Mouse (Mus musculus): ENCODE measurements around the gene E2f3. TPM values are rescaled to one million over a fixed set of nuclear protein-coding genes. Genes with fewer than 3 reads are reported as not detected.

Gene E2f3
- total and polyA plus RNA-seq, 3 experiments: 15.4 to 15.5 (median 15.5) TPM

- H3K27me3 ChIP-seq (ENCODE audit: insufficient read depth, low read length): peaks cover 23% of the 10 kb centered on the region
- no peaks in the 10 kb centered on the region for H3K36me3 ChIP-seq (replicated peaks)
- ATAC-seq (ENCODE audit: extremely low read depth, insufficient number of reproducible peaks, low FRiP score, poor library complexity, severe bottlenecking): no peak
- H3K4me1 ChIP-seq (ENCODE audit: insufficient read depth, low read depth, low read length): no peaks in the 10 kb centered on the region
- no peak for DNase-seq (ENCODE audit: low spot score)
- H3K4me3 ChIP-seq (ENCODE audit: low read depth, low read length): no peak overlapping the region
- TF ChIP-seq GATA1 (IDR thresholded peaks at IDR 0.05; ENCODE audit: borderline replicate concordance, low read length): no peak
- no peak for TF ChIP-seq GATA2 (IDR thresholded peaks at IDR 0.05; ENCODE audit: borderline replicate concordance, low read depth, low read length)
- TF ChIP-seq POLR2AphosphoS5 (IDR thresholded peaks at IDR 0.05; ENCODE audit: insufficient replicate concordance, low read depth, low read length): no peak
- TF ChIP-seq CTCF (IDR thresholded peaks at IDR 0.05; ENCODE audit: low read depth, low read length): no peak
- no peak for TF ChIP-seq TAL1 (conservative IDR thresholded peaks at IDR 0.05; ENCODE audit: low read depth, low read length)
- no peaks in the 10 kb centered on the region for H3K9me3 ChIP-seq (replicated peaks)
Measured at GRCm38 (mm10) chr13:30003169-30003568, 17.3 kb upstream of the E2f3 start.

GRCm38 (mm10) chr13:30001041-30001440, 15.2 kb upstream of the E2f3 start:
- Histone ChIP-seq H3K9me3 (replicated peaks) (no peaks in the 10 kb centered on the region), H3K27me3 (ENCODE audit: insufficient read depth, low read length) (peaks cover 23% of the 10 kb centered on the region), H3K36me3 (replicated peaks) (no peaks in the 10 kb centered on the region), H3K4me3 (ENCODE audit: low read depth, low read length) (no peak overlapping the region), H3K4me1 (ENCODE audit: insufficient read depth, low read depth, low read length) (no peaks in the 10 kb centered on the region)
- ATAC-seq (ENCODE audit: extremely low read depth, insufficient number of reproducible peaks, low FRiP score, poor library complexity, severe bottlenecking) (no peak), DNase-seq (ENCODE audit: low spot score) (no peak)
- TF ChIP-seq GATA2 (IDR thresholded peaks at IDR 0.05; ENCODE audit: borderline replicate concordance, low read depth, low read length) (no peak), POLR2AphosphoS5 (IDR thresholded peaks at IDR 0.05; ENCODE audit: insufficient replicate concordance, low read depth, low read length) (no peak), GATA1 (IDR thresholded peaks at IDR 0.05; ENCODE audit: borderline replicate concordance, low read length) (no peak), TAL1 (conservative IDR thresholded peaks at IDR 0.05; ENCODE audit: low read depth, low read length) (no peak), CTCF (IDR thresholded peaks at IDR 0.05; ENCODE audit: low read depth, low read length) (no peak)

GRCm38 (mm10) chr13:29987956-29988355, 2.1 kb upstream of the E2f3 start:
- DNase-seq (ENCODE audit: low spot score): no peak

GRCm38 (mm10) chr13:29986756-29987120, 875 bp upstream of the E2f3 start:
- DNase-seq (ENCODE audit: low spot score) (peak; percentile 15), ATAC-seq (ENCODE audit: extremely low read depth, insufficient number of reproducible peaks, low FRiP score, poor library complexity, severe bottlenecking) (no peak)
- peaks cover 4% of the 10 kb centered on the region; the same call in 1 of the 2 replicates for H3K27me3 ChIP-seq (ENCODE audit: insufficient read depth, low read length)
- H3K4me1 ChIP-seq (ENCODE audit: insufficient read depth, low read depth, low read length): peaks cover 20% of the 10 kb centered on the region
- peaks cover 6% of the 10 kb centered on the region for H3K36me3 ChIP-seq (replicated peaks)
- no peaks in the 10 kb centered on the region for H3K9me3 ChIP-seq (replicated peaks)
- TF ChIP-seq GATA2 (IDR thresholded peaks at IDR 0.05; ENCODE audit: borderline replicate concordance, low read depth, low read length) (no peak), CTCF (IDR thresholded peaks at IDR 0.05; ENCODE audit: low read depth, low read length) (no peak), TAL1 (conservative IDR thresholded peaks at IDR 0.05; ENCODE audit: low read depth, low read length) (no peak), GATA1 (IDR thresholded peaks at IDR 0.05; ENCODE audit: borderline replicate concordance, low read length) (no peak), POLR2AphosphoS5 (IDR thresholded peaks at IDR 0.05; ENCODE audit: insufficient replicate concordance, low read depth, low read length) (no peak)
- peak overlapping the region; percentile 94 for H3K4me3 ChIP-seq (ENCODE audit: low read depth, low read length)

More at GRCm38 (mm10) chr13:29987956-29988355, 2.1 kb upstream of the E2f3 start:
- no peak for TF ChIP-seq TAL1 (conservative IDR thresholded peaks at IDR 0.05; ENCODE audit: low read depth, low read length)
- TF ChIP-seq GATA2 (IDR thresholded peaks at IDR 0.05; ENCODE audit: borderline replicate concordance, low read depth, low read length): no peak
- no peak for TF ChIP-seq CTCF (IDR thresholded peaks at IDR 0.05; ENCODE audit: low read depth, low read length)
- no peak for TF ChIP-seq GATA1 (IDR thresholded peaks at IDR 0.05; ENCODE audit: borderline replicate concordance, low read length)
- TF ChIP-seq POLR2AphosphoS5 (IDR thresholded peaks at IDR 0.05; ENCODE audit: insufficient replicate concordance, low read depth, low read length): no peak
- Histone ChIP-seq H3K27me3 (ENCODE audit: insufficient read depth, low read length) (peaks cover 10% of the 10 kb centered on the region; the same call in 1 of the 2 replicates), H3K4me3 (ENCODE audit: low read depth, low read length) (no peak overlapping the region), H3K4me1 (ENCODE audit: insufficient read depth, low read depth, low read length) (peaks cover 13% of the 10 kb centered on the region), H3K9me3 (replicated peaks) (no peaks in the 10 kb centered on the region), H3K36me3 (replicated peaks) (peaks cover 1% of the 10 kb centered on the region)
- ATAC-seq (ENCODE audit: extremely low read depth, insufficient number of reproducible peaks, low FRiP score, poor library complexity, severe bottlenecking): no peak

GRCm38 (mm10) chr13:29985101-29985854, 585 bp downstream of the E2f3 start:
- H3K36me3 ChIP-seq (replicated peaks): peaks cover 20% of the 10 kb centered on the region
- H3K27me3 ChIP-seq (ENCODE audit: insufficient read depth, low read length): no peaks in the 10 kb centered on the region
- no peak for TF ChIP-seq GATA1 (IDR thresholded peaks at IDR 0.05; ENCODE audit: borderline replicate concordance, low read length)
- TF ChIP-seq GATA2 (IDR thresholded peaks at IDR 0.05; ENCODE audit: borderline replicate concordance, low read depth, low read length): no peak
- no peak for TF ChIP-seq TAL1 (conservative IDR thresholded peaks at IDR 0.05; ENCODE audit: low read depth, low read length)
- TF ChIP-seq POLR2AphosphoS5 (IDR thresholded peaks at IDR 0.05; ENCODE audit: insufficient replicate concordance, low read depth, low read length): no peak
- TF ChIP-seq CTCF (IDR thresholded peaks at IDR 0.05; ENCODE audit: low read depth, low read length): no peak
- DNase-seq (ENCODE audit: low spot score): peak; percentile 22
- no peak for ATAC-seq (ENCODE audit: extremely low read depth, insufficient number of reproducible peaks, low FRiP score, poor library complexity, severe bottlenecking)
- peaks cover 30% of the 10 kb centered on the region for H3K4me1 ChIP-seq (ENCODE audit: insufficient read depth, low read depth, low read length)
- H3K4me3 ChIP-seq (ENCODE audit: low read depth, low read length): peak overlapping the region; percentile 94
- H3K9me3 ChIP-seq (replicated peaks): no peaks in the 10 kb centered on the region

- peak overlapping the region; percentile 94 for H3K4me3 ChIP-seq (ENCODE audit: low read depth, low read length)
- no peaks in the 10 kb centered on the region for H3K27me3 ChIP-seq (ENCODE audit: insufficient read depth, low read length)
- no peak for TF ChIP-seq POLR2AphosphoS5 (IDR thresholded peaks at IDR 0.05; ENCODE audit: insufficient replicate concordance, low read depth, low read length)
- no peak for TF ChIP-seq CTCF (IDR thresholded peaks at IDR 0.05; ENCODE audit: low read depth, low read length)
- no peak for TF ChIP-seq GATA2 (IDR thresholded peaks at IDR 0.05; ENCODE audit: borderline replicate concordance, low read depth, low read length)
- TF ChIP-seq GATA1 (IDR thresholded peaks at IDR 0.05; ENCODE audit: borderline replicate concordance, low read length): no peak
- no peak for TF ChIP-seq TAL1 (conservative IDR thresholded peaks at IDR 0.05; ENCODE audit: low read depth, low read length)
- H3K9me3 ChIP-seq (replicated peaks): no peaks in the 10 kb centered on the region
- ATAC-seq (ENCODE audit: extremely low read depth, insufficient number of reproducible peaks, low FRiP score, poor library complexity, severe bottlenecking) (peak; percentile 16; the same call in 1 of the 2 replicates), DNase-seq (ENCODE audit: low spot score) (peak; percentile 87)
- H3K36me3 ChIP-seq (replicated peaks): peaks cover 28% of the 10 kb centered on the region
- peaks cover 30% of the 10 kb centered on the region for H3K4me1 ChIP-seq (ENCODE audit: insufficient read depth, low read depth, low read length)
Measured at GRCm38 (mm10) chr13:29984286-29985100, 1.4 kb downstream of the E2f3 start.
